Mouse (Mus musculus) mature B cell (primary cell): ENCODE measurements around the gene Arrdc3.
"Not testable (repeated sequence)": the region's sequence is repeated elsewhere in the genome, so short reads cannot be mapped to it uniquely, and the experiment has no call there.

Source experiments
- in situ Hi-C: fragments of 300-500 bp; cut with MboI; formaldehyde crosslinking; loops from 2 replicates; pipeline ENCODE4 v1.14.3; 2019

Gene Arrdc3

GRCm38 (mm10) chr13:80883190-80883589 is at the start of gene Arrdc3:
Gene Arrdc3, plus strand, starts transcription at chr13:80883384.
- in situ Hi-C loops: no loop called here

GRCm38 (mm10) chr13:80862215-80862614 is 21.0 kb upstream of the Arrdc3 start:
- in situ Hi-C loops: no loop called here

- in situ Hi-C loops: no loop called here
Observed at GRCm38 (mm10) chr13:80864195-80864594, 19.0 kb upstream of the Arrdc3 start.

- in situ Hi-C loops: no loop called here
Observed at GRCm38 (mm10) chr13:80875126-80875525, 8.1 kb upstream of the Arrdc3 start.

GRCm38 (mm10) chr13:80880756-80881155 is 2.4 kb upstream of the Arrdc3 start:
- in situ Hi-C loops: no loop called here

GRCm38 (mm10) chr13:80881722-80882500 is 1.3 kb upstream of the Arrdc3 start:
- in situ Hi-C loops: no loop called here

- in situ Hi-C loops: no loop called here
Observed at GRCm38 (mm10) chr13:80882716-80883135, 458 bp upstream of the Arrdc3 start.

GRCm38 (mm10) chr13:80883649-80884376 is 629 bp downstream of the Arrdc3 start:
- in situ Hi-C loops: no loop called here

GRCm38 (mm10) chr13:80884377-80884983 is 1.3 kb downstream of the Arrdc3 start:
- in situ Hi-C loops: no loop called here

GRCm38 (mm10) chr13:80885103-80885833 is 2.1 kb downstream of the Arrdc3 start:
- in situ Hi-C loops: no loop called here

GRCm38 (mm10) chr13:80885834-80886663 is 2.9 kb downstream of the Arrdc3 start:
- in situ Hi-C loops: no loop called here

GRCm38 (mm10) chr13:80886664-80887210 is 3.6 kb downstream of the Arrdc3 start:
- in situ Hi-C loops: no loop called here

GRCm38 (mm10) chr13:80887842-80888241 is 4.7 kb downstream of the Arrdc3 start:
- in situ Hi-C loops: no loop called here

- in situ Hi-C loops: not testable (repeated sequence)
Observed at GRCm38 (mm10) chr13:80894928-80895327, 11.7 kb downstream of the Arrdc3 start.

GRCm38 (mm10) chr13:80897411-80897810 is 14.2 kb downstream of the Arrdc3 start:
- in situ Hi-C loops: no loop called here

- in situ Hi-C loops: no loop called here
Observed at GRCm38 (mm10) chr13:80898095-80898494, 14.9 kb downstream of the Arrdc3 start.

- in situ Hi-C loops: no loop called here
Observed at GRCm38 (mm10) chr13:80899435-80900029, 16.3 kb downstream of the Arrdc3 start.

GRCm38 (mm10) chr13:80901432-80901831 is 18.2 kb downstream of the Arrdc3 start:
- in situ Hi-C loops: no loop called here

GRCm38 (mm10) chr13:80902796-80903195 is 19.6 kb downstream of the Arrdc3 start:
- in situ Hi-C loops: no loop called here

GRCm38 (mm10) chr13:80913361-80913760 is 30.2 kb downstream of the Arrdc3 start:
- in situ Hi-C loops: no loop called here
